Mouse (Mus musculus): ENCODE results near the gene Arv1. TPM values are rescaled to one million over a fixed set of nuclear protein-coding genes. Genes with fewer than 3 reads are reported as not detected.

Gene Arv1
- polyA plus RNA-seq, 1 experiment from 2014 or later = 15.0 TPM

- Histone ChIP-seq H3K4me2 (replicated peaks; ENCODE audit: low read depth, low read length) (peak overlapping the region; percentile 33; the same call in 1 of the 2 replicates), H3K36me3 (ENCODE audit: insufficient read depth, low read length) (no peaks in the 10 kb centered on the region), H3K4me1 (ENCODE audit: insufficient read depth, low read depth, low read length) (no peaks in the 10 kb centered on the region), H3K4me3 (ENCODE audit: low read depth, low read length) (no peak overlapping the region), H3K27me3 (replicated peaks; ENCODE audit: insufficient read depth, low read length) (no peaks in the 10 kb centered on the region), H3K9me3 (ENCODE audit: low read length) (no peaks in the 10 kb centered on the region), H3K27ac (ENCODE audit: low read length) (no peak overlapping the region), H3K9ac (replicated peaks; ENCODE audit: low read depth) (no peak overlapping the region)
- 14% methylated on average over 16 of the region's 16 CpGs for WGBS
- peak; percentile 49 for ATAC-seq
- no peak for TF ChIP-seq EP300 (IDR thresholded peaks at IDR 0.05)
- peak; percentile 80 for TF ChIP-seq CTCF (IDR thresholded peaks at IDR 0.05)
- peak; percentile 90 for DNase-seq (ENCODE audit: low spot score)
These were observed 53.8 kb downstream of the Arv1 start for GRCm38 (mm10) chr8:124775695-124776094.

GRCm38 (mm10) chr8:124780236-124780635 is 58.3 kb downstream of the Arv1 start:
- Histone ChIP-seq H3K27me3 (replicated peaks; ENCODE audit: insufficient read depth, low read length) (no peaks in the 10 kb centered on the region), H3K36me3 (ENCODE audit: insufficient read depth, low read length) (no peaks in the 10 kb centered on the region), H3K4me2 (replicated peaks; ENCODE audit: low read depth, low read length) (no peak overlapping the region), H3K4me1 (ENCODE audit: insufficient read depth, low read depth, low read length) (no peaks in the 10 kb centered on the region), H3K4me3 (ENCODE audit: low read depth, low read length) (no peak overlapping the region), H3K27ac (ENCODE audit: low read length) (no peak overlapping the region), H3K9me3 (ENCODE audit: low read length) (no peaks in the 10 kb centered on the region), H3K9ac (replicated peaks; ENCODE audit: low read depth) (no peak overlapping the region)
- TF ChIP-seq EP300 (IDR thresholded peaks at IDR 0.05) (no peak), CTCF (IDR thresholded peaks at IDR 0.05) (no peak)
- DNase-seq (ENCODE audit: low spot score) = peak; percentile 69
- 9% methylated on average over 7 of the region's 7 CpGs for WGBS
- ATAC-seq = peak; percentile 60

- Histone ChIP-seq H3K36me3 (ENCODE audit: insufficient read depth, low read length) (no peaks in the 10 kb centered on the region), H3K4me3 (ENCODE audit: low read depth, low read length) (no peak overlapping the region), H3K9me3 (ENCODE audit: low read length) (no peaks in the 10 kb centered on the region), H3K27ac (ENCODE audit: low read length) (no peak overlapping the region), H3K4me2 (replicated peaks; ENCODE audit: low read depth, low read length) (no peak overlapping the region), H3K9ac (replicated peaks; ENCODE audit: low read depth) (no peak overlapping the region), H3K27me3 (replicated peaks; ENCODE audit: insufficient read depth, low read length) (no peaks in the 10 kb centered on the region), H3K4me1 (ENCODE audit: insufficient read depth, low read depth, low read length) (no peaks in the 10 kb centered on the region)
- no peak for TF ChIP-seq EP300 (IDR thresholded peaks at IDR 0.05)
- TF ChIP-seq CTCF (IDR thresholded peaks at IDR 0.05) = no peak
- DNase-seq (ENCODE audit: low spot score) = no peak
- ATAC-seq = no peak
- 75% methylated on average over 3 of the region's 3 CpGs for WGBS
These were observed 60.5 kb downstream of the Arv1 start for GRCm38 (mm10) chr8:124782431-124782830.

- TF ChIP-seq CTCF (IDR thresholded peaks at IDR 0.05) (no peak), EP300 (IDR thresholded peaks at IDR 0.05) (no peak)
- no peak for DNase-seq (ENCODE audit: low spot score)
- WGBS = 80% methylated on average over 15 of the region's 15 CpGs
These were observed 61.3 kb downstream of the Arv1 start for GRCm38 (mm10) chr8:124783228-124783627.

More at GRCm38 (mm10) chr8:124783228-124783627, 61.3 kb downstream of the Arv1 start:
- no peaks in the 10 kb centered on the region for H3K36me3 ChIP-seq (ENCODE audit: insufficient read depth, low read length)
- no peaks in the 10 kb centered on the region for H3K4me1 ChIP-seq (ENCODE audit: insufficient read depth, low read depth, low read length)
- no peak overlapping the region for H3K9ac ChIP-seq (replicated peaks; ENCODE audit: low read depth)
- no peaks in the 10 kb centered on the region for H3K9me3 ChIP-seq (ENCODE audit: low read length)
- no peak for ATAC-seq
- H3K27me3 ChIP-seq (replicated peaks; ENCODE audit: insufficient read depth, low read length) = no peaks in the 10 kb centered on the region
- no peak overlapping the region for H3K27ac ChIP-seq (ENCODE audit: low read length)
- H3K4me2 ChIP-seq (replicated peaks; ENCODE audit: low read depth, low read length) = no peak overlapping the region
- H3K4me3 ChIP-seq (ENCODE audit: low read depth, low read length) = no peak overlapping the region

Other genes starting within 250 kb of the Arv1 start
- 23.5 and 24.5 TPM in 2 replicates for gene Cog2, start 201.4 kb upstream of the Arv1 start, polyA plus RNA-seq (2015; fragmentation: Nextera tagmentation; extraction: Ambion mirVana)
- gene Agt, start 152.4 kb upstream of the Arv1 start, polyA plus RNA-seq (2015; fragmentation: Nextera tagmentation; extraction: Ambion mirVana) = 101 and 133 TPM in 2 replicates
- gene Capn9, start 146.0 kb upstream of the Arv1 start, polyA plus RNA-seq (2015; fragmentation: Nextera tagmentation; extraction: Ambion mirVana) = 0.11 and 0.16 TPM in 2 replicates
- 25.2 and 26.0 TPM in 2 replicates for gene 2310022B05Rik, start 58.8 kb upstream of the Arv1 start, polyA plus RNA-seq (2015; fragmentation: Nextera tagmentation; extraction: Ambion mirVana)
- gene Ttc13, start 156 bp upstream of the Arv1 start, polyA plus RNA-seq (2015; fragmentation: Nextera tagmentation; extraction: Ambion mirVana) = 24.0 and 30.7 TPM in 2 replicates
- gene Fam89a, start 29.7 kb downstream of the Arv1 start, polyA plus RNA-seq (2015; fragmentation: Nextera tagmentation; extraction: Ambion mirVana) = 3.0 and 3.9 TPM in 2 replicates
- 1.5 and 1.7 TPM in 2 replicates for gene Trim67, start 71.0 kb downstream of the Arv1 start, polyA plus RNA-seq (2015; fragmentation: Nextera tagmentation; extraction: Ambion mirVana)
- gene Gnpat, start 140.9 kb downstream of the Arv1 start, polyA plus RNA-seq (2015; fragmentation: Nextera tagmentation; extraction: Ambion mirVana) = 67.8 and 71.5 TPM in 2 replicates
- gene 2810004N23Rik, start 141.0 kb downstream of the Arv1 start, polyA plus RNA-seq (2015; fragmentation: Nextera tagmentation; extraction: Ambion mirVana) = 18.0 and 18.2 TPM in 2 replicates
- 7.0 and 7.7 TPM in 2 replicates for gene Exoc8, start 175.6 kb downstream of the Arv1 start, polyA plus RNA-seq (2015; fragmentation: Nextera tagmentation; extraction: Ambion mirVana)
- 6.9 TPM in 2 replicates for gene Sprtn, start 175.7 kb downstream of the Arv1 start, polyA plus RNA-seq (2015; fragmentation: Nextera tagmentation; extraction: Ambion mirVana)
- gene Egln1, start 227.2 kb downstream of the Arv1 start, polyA plus RNA-seq (2015; fragmentation: Nextera tagmentation; extraction: Ambion mirVana) = 7.7 and 8.8 TPM in 2 replicates